In the genomic region with DNA sequence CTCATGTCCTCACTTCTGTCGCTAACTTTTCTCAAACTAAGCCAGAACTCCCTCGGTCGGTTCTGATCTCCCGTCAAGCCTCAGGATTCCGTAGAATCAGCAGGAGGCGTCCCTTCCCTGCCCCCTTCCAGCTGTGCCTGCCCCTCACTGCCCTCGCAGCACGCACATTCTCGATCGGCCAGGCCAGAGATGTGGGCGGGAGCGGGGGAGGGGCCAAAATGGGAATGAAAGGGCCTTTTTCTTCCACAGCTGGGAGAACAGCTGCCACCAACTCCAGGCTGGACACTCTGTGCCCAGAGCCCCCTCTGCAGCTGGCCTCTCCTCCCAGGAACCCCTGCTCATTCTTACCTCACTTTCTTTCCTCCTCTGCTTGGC, we compare ENCODE assay signal across 8 mouse cellular contexts. TPM values are rescaled to one million over a fixed set of nuclear protein-coding genes. Genes with fewer than 3 reads are reported as not detected.
DNase-seq lines count a peak whose midpoint lies in the region; ATAC-seq and TF ChIP-seq lines count a peak whose summit lies in the region.

No protein-coding gene starts in this region.

- H3K4me2 ChIP-seq in embryonic facial prominence, embryonic 14.5 days (ENCODE audit: low read depth, low read length) = peak overlapping the region; percentile 62
- peak overlapping the region; percentile 90 for H3K4me2 ChIP-seq in limb, embryonic 14.5 days (replicated peaks; ENCODE audit: low read depth, low read length, severe bottlenecking)
- peak overlapping the region; percentile 67 for H3K4me2 ChIP-seq in midbrain, embryonic 13.5 days (replicated peaks)

- H3K9ac ChIP-seq in embryonic facial prominence, embryonic 14.5 days (ENCODE audit: low read depth, low read length) = peak overlapping the region; percentile 74
- peak overlapping the region; percentile 90 for H3K9ac ChIP-seq in limb, embryonic 14.5 days (ENCODE audit: low read depth, low read length, severe bottlenecking)
- peak overlapping the region; percentile 80 for H3K9ac ChIP-seq in midbrain, embryonic 13.5 days (replicated peaks)

- peak overlapping the region; percentile 37 for H3K27ac ChIP-seq in spleen, adult 2 months (ENCODE audit: insufficient read depth, low read length)
- peak overlapping the region; percentile 97 for H3K27ac ChIP-seq in embryonic facial prominence, embryonic 14.5 days (replicated peaks; ENCODE audit: low read depth, low read length)
- H3K27ac ChIP-seq in limb, embryonic 14.5 days (replicated peaks; ENCODE audit: low read depth, low read length) = peak overlapping the region; percentile 100
- peak overlapping the region; percentile 93 for H3K27ac ChIP-seq in midbrain, embryonic 13.5 days
- peak overlapping the region; percentile 69; the same call in 1 of the 2 replicates for H3K27ac ChIP-seq in testis, adult 2 months (ENCODE audit: control insufficient read depth, insufficient read depth, low read depth, low read length)

- no peak for TF ChIP-seq POLR2A in spleen, adult 2 months (IDR thresholded peaks at IDR 0.05; ENCODE audit: low read depth, low read length)
- no peak for TF ChIP-seq POLR2A in limb, embryonic 14.5 days (IDR thresholded peaks at IDR 0.05; ENCODE audit: borderline replicate concordance, extremely low read depth, insufficient read depth, insufficient read length)
- TF ChIP-seq POLR2A in testis, adult 2 months (IDR thresholded peaks at IDR 0.05; ENCODE audit: control insufficient read depth, low read depth, low read length) = no peak

- H3K36me3 ChIP-seq in spleen, adult 2 months (ENCODE audit: control insufficient read depth, insufficient read depth, low read length) = no peaks in the 10 kb centered on the region
- H3K36me3 ChIP-seq in embryonic facial prominence, embryonic 14.5 days (ENCODE audit: control insufficient read depth, insufficient read depth, low read length) = no peaks in the 10 kb centered on the region
- peaks cover 6% of the 10 kb centered on the region for H3K36me3 ChIP-seq in limb, embryonic 14.5 days (ENCODE audit: control insufficient read depth, insufficient read depth, low read length)
- no peaks in the 10 kb centered on the region for H3K36me3 ChIP-seq in midbrain, embryonic 13.5 days
- H3K36me3 ChIP-seq in testis, adult 2 months (ENCODE audit: control insufficient read depth, insufficient read depth, low read length) = no peaks in the 10 kb centered on the region

- H3K4me3 ChIP-seq in spleen, adult 2 months (ENCODE audit: extremely low read depth, insufficient read depth, insufficient read length) = peak overlapping the region; percentile 45; the same call in 1 of the 2 replicates
- peak overlapping the region; percentile 45 for H3K4me3 ChIP-seq in embryonic facial prominence, embryonic 14.5 days (ENCODE audit: low read depth, low read length)
- peak overlapping the region; percentile 61 for H3K4me3 ChIP-seq in limb, embryonic 14.5 days (replicated peaks; ENCODE audit: low read length)
- peak overlapping the region; percentile 47 for H3K4me3 ChIP-seq in midbrain, embryonic 13.5 days (replicated peaks)
- peak overlapping the region; percentile 59 for H3K4me3 ChIP-seq in testis, adult 2 months (ENCODE audit: control insufficient read depth, low read depth, low read length)

- ATAC-seq in embryonic facial prominence, embryonic 14.5 days (ENCODE audit: low read depth) = peak; percentile 84
- peak; percentile 86 for ATAC-seq in limb, embryonic 14.5 days (ENCODE audit: low FRiP score, low read depth)
- peak; percentile 65 for ATAC-seq in midbrain, embryonic 13.5 days

- H3K9me3 ChIP-seq in embryonic facial prominence, embryonic 14.5 days (ENCODE audit: control insufficient read depth, low read length) = no peaks in the 10 kb centered on the region
- H3K9me3 ChIP-seq in limb, embryonic 14.5 days (ENCODE audit: control insufficient read depth, low read length) = no peaks in the 10 kb centered on the region
- no peaks in the 10 kb centered on the region for H3K9me3 ChIP-seq in midbrain, embryonic 13.5 days

- peaks cover 13% of the 10 kb centered on the region for H3K27me3 ChIP-seq in spleen, adult 2 months (ENCODE audit: control insufficient read depth, insufficient read depth, low read length)
- H3K27me3 ChIP-seq in embryonic facial prominence, embryonic 14.5 days (replicated peaks; ENCODE audit: control insufficient read depth, insufficient read depth, low read length) = no peaks in the 10 kb centered on the region
- no peaks in the 10 kb centered on the region for H3K27me3 ChIP-seq in limb, embryonic 14.5 days (ENCODE audit: control insufficient read depth, insufficient read depth, low read length)
- H3K27me3 ChIP-seq in midbrain, embryonic 13.5 days = peaks cover 21% of the 10 kb centered on the region
- no peaks in the 10 kb centered on the region for H3K27me3 ChIP-seq in testis, adult 2 months (ENCODE audit: control insufficient read depth, insufficient read depth, low read length)

- no peak for DNase-seq in spleen, adult 2 months (ENCODE audit: low read depth in 1 of 2, low spot score in 2 of 2)
- no peak for DNase-seq in spleen, postnatal 14 days (ENCODE audit: low spot score in 2 of 2)
- DNase-seq in embryonic facial prominence, embryonic 14.5 days (ENCODE audit: low spot score) = peak; percentile 95
- DNase-seq in heart, adult 9 months (ENCODE audit: low spot score in 2 of 2) = peak; percentile 91
- peak; percentile 88 to 91 for DNase-seq in kidney, adult 8-10 months
- peak; percentile 90 for DNase-seq in limb, embryonic 14.5 days (ENCODE audit: low spot score)

- H3K4me1 ChIP-seq in spleen, adult 2 months (ENCODE audit: control insufficient read depth, insufficient read depth, insufficient read length) = peaks cover 3% of the 10 kb centered on the region
- peaks cover 48% of the 10 kb centered on the region for H3K4me1 ChIP-seq in embryonic facial prominence, embryonic 14.5 days (ENCODE audit: control insufficient read depth, insufficient read depth, low read length)
- peaks cover 46% of the 10 kb centered on the region for H3K4me1 ChIP-seq in limb, embryonic 14.5 days (ENCODE audit: control insufficient read depth, insufficient read depth, low read length)
- peaks cover 50% of the 10 kb centered on the region for H3K4me1 ChIP-seq in midbrain, embryonic 13.5 days (replicated peaks)
- peaks cover 36% of the 10 kb centered on the region for H3K4me1 ChIP-seq in testis, adult 2 months (ENCODE audit: control insufficient read depth, insufficient read depth, low read length)

- no peak for TF ChIP-seq CTCF in spleen, adult 2 months (IDR thresholded peaks at IDR 0.05; ENCODE audit: extremely low read depth, insufficient read depth, insufficient read length, insufficient replicate concordance)
- no peak for TF ChIP-seq CTCF in testis, adult 2 months (IDR thresholded peaks at IDR 0.05; ENCODE audit: control insufficient read depth, insufficient read depth, insufficient replicate concordance, low read depth, low read length)

- 2% methylated on average over 12 of the region's 12 CpGs for WGBS in spleen, adult 2 months
- WGBS in embryonic facial prominence, embryonic 14.5 days = 3% methylated on average over 6 of the region's 12 CpGs
- 0% methylated on average over 12 of the region's 12 CpGs for WGBS in limb, embryonic 14.5 days
- 2% methylated on average over 12 of the region's 12 CpGs for WGBS in midbrain, embryonic 13.5 days

RNA-seq across cellular contexts. Expression of a gene that starts 2.3 kb away (rescaled TPM):
- 3.6 and 5.7 TPM in 2 replicates for polyA plus RNA-seq in spleen, adult 2 months (2012; rRNA removed)
- 25.8 and 30.4 TPM in 2 replicates for polyA plus RNA-seq in embryonic facial prominence, embryonic 14.5 days (2014; fragmentation: Nextera tagmentation; extraction: Ambion mirVana)
- 151 and 218 TPM in 2 replicates for polyA plus RNA-seq in limb, embryonic 14.5 days (2012; rRNA removed)
- polyA plus RNA-seq in limb, embryonic 14.5 days (2014; fragmentation: Nextera tagmentation; extraction: Ambion mirVana) = 40.7 and 46.2 TPM in 2 replicates
- polyA plus RNA-seq in midbrain, embryonic 13.5 days (2015; fragmentation: Nextera tagmentation; extraction: Ambion mirVana) = 16.5 and 18.8 TPM in 2 replicates
- 13.2 and 19.2 TPM in 2 replicates for polyA plus RNA-seq in testis, adult 2 months (2012; rRNA removed)

RNA-seq across cellular contexts. Expression of a gene that starts 12.3 kb away (rescaled TPM):
- polyA plus RNA-seq in spleen, adult 2 months (2012; rRNA removed) = 27.1 and 53.4 TPM in 2 replicates
- 13.6 and 14.1 TPM in 2 replicates for polyA plus RNA-seq in embryonic facial prominence, embryonic 14.5 days (2014; fragmentation: Nextera tagmentation; extraction: Ambion mirVana)
- polyA plus RNA-seq in limb, embryonic 14.5 days (2012; rRNA removed) = 35.9 and 36.8 TPM in 2 replicates
- 14.7 and 14.9 TPM in 2 replicates for polyA plus RNA-seq in limb, embryonic 14.5 days (2014; fragmentation: Nextera tagmentation; extraction: Ambion mirVana)
- 12.1 and 14.9 TPM in 2 replicates for polyA plus RNA-seq in midbrain, embryonic 13.5 days (2015; fragmentation: Nextera tagmentation; extraction: Ambion mirVana)
- 35.0 and 50.6 TPM in 2 replicates for polyA plus RNA-seq in testis, adult 2 months (2012; rRNA removed)

RNA-seq across cellular contexts. Expression of a gene that starts 16.2 kb away (rescaled TPM):
- 83.4 and 95.3 TPM in 2 replicates for polyA plus RNA-seq in spleen, adult 2 months (2012; rRNA removed)
- polyA plus RNA-seq in embryonic facial prominence, embryonic 14.5 days (2014; fragmentation: Nextera tagmentation; extraction: Ambion mirVana) = 61.8 and 82.1 TPM in 2 replicates
- 191 and 267 TPM in 2 replicates for polyA plus RNA-seq in limb, embryonic 14.5 days (2012; rRNA removed)
- 83.0 and 104 TPM in 2 replicates for polyA plus RNA-seq in limb, embryonic 14.5 days (2014; fragmentation: Nextera tagmentation; extraction: Ambion mirVana)
- 228 and 253 TPM in 2 replicates for polyA plus RNA-seq in midbrain, embryonic 13.5 days (2015; fragmentation: Nextera tagmentation; extraction: Ambion mirVana)
- 53.0 and 63.3 TPM in 2 replicates for polyA plus RNA-seq in testis, adult 2 months (2012; rRNA removed)

RNA-seq across cellular contexts. Expression of a gene that starts 18.6 kb away (rescaled TPM):
- 0.77 and 1.6 TPM in 2 replicates for polyA plus RNA-seq in spleen, adult 2 months (2012; rRNA removed)
- 5.8 and 7.0 TPM in 2 replicates for polyA plus RNA-seq in embryonic facial prominence, embryonic 14.5 days (2014; fragmentation: Nextera tagmentation; extraction: Ambion mirVana)
- polyA plus RNA-seq in limb, embryonic 14.5 days (2012; rRNA removed) = 13.1 and 17.9 TPM in 2 replicates
- 5.5 and 7.3 TPM in 2 replicates for polyA plus RNA-seq in limb, embryonic 14.5 days (2014; fragmentation: Nextera tagmentation; extraction: Ambion mirVana)
- 16.1 and 19.2 TPM in 2 replicates for polyA plus RNA-seq in midbrain, embryonic 13.5 days (2015; fragmentation: Nextera tagmentation; extraction: Ambion mirVana)
- 129 and 133 TPM in 2 replicates for polyA plus RNA-seq in testis, adult 2 months (2012; rRNA removed)

RNA-seq across cellular contexts. Expression of a gene that starts 18.6 kb away (rescaled TPM):
- 0.04 and 0.05 TPM in 2 replicates for polyA plus RNA-seq in spleen, adult 2 months (2012; rRNA removed)
- polyA plus RNA-seq in embryonic facial prominence, embryonic 14.5 days (2014; fragmentation: Nextera tagmentation; extraction: Ambion mirVana) = 3.1 and 6.3 TPM in 2 replicates
- 0.21 and 0.26 TPM in 2 replicates for polyA plus RNA-seq in limb, embryonic 14.5 days (2012; rRNA removed)
- 1.7 and 1.9 TPM in 2 replicates for polyA plus RNA-seq in limb, embryonic 14.5 days (2014; fragmentation: Nextera tagmentation; extraction: Ambion mirVana)
- 3.0 and 3.3 TPM in 2 replicates for polyA plus RNA-seq in midbrain, embryonic 13.5 days (2015; fragmentation: Nextera tagmentation; extraction: Ambion mirVana)
- polyA plus RNA-seq in testis, adult 2 months (2012; rRNA removed) = 604 and 651 TPM in 2 replicates

Comparison
In these comparisons a context has a peak if more than half of its experiments do, and no peak if none do; other contexts are left out.
1. DNase-seq: peak in embryonic facial prominence, embryonic 14.5 days (single experiment), heart, adult 9 months (2 of 2), kidney, adult 8-10 months (2 of 2) and limb, embryonic 14.5 days (single experiment); none in spleen, adult 2 months (0 of 2) and spleen, postnatal 14 days (0 of 2).
2. H3K27ac ChIP-seq: peak in every context shown above with its lines; median percentile 100 in limb, embryonic 14.5 days; 97 in embryonic facial prominence, embryonic 14.5 days; 93 in midbrain, embryonic 13.5 days; 69 in testis, adult 2 months; 37 in spleen, adult 2 months.
3. Peak in every context shown above with its lines, with median percentiles within 50 percentile points of each other: H3K4me3 ChIP-seq, ATAC-seq, H3K4me2 ChIP-seq and H3K9ac ChIP-seq.